Mouse (Mus musculus) spleen, postnatal 36 days (tissue): ENCODE measurements around the gene Mlana.

Source experiments
- DNase-seq, 2 experiments: peaks; one replicate each; pipeline ENCODE4 v3.0.0; 2022; ENCODE audit warnings: low spot score in 2 of 2, mixed read lengths in 1 of 2

Gene Mlana

DNA sequence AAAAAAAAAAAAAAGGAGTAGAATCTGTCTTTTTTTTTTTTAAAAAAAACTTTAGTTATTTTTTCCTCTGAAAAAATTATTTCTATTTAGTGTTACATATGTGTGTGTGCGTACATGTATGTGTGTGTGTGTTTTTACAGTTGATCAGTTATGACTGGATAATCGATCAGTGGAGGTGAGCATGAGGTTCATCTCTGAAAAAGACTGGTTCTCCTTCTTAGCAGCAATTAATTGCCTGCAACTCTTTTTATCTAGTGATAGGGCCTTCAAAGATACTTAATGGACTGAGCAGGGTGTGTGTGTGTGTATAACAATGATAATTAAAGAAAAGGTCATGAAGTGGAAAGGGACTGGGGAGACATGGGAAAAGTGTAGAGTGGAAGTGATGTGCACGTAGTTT is 53.4 kb downstream of the Mlana start:
- no peak for DNase-seq

DNA sequence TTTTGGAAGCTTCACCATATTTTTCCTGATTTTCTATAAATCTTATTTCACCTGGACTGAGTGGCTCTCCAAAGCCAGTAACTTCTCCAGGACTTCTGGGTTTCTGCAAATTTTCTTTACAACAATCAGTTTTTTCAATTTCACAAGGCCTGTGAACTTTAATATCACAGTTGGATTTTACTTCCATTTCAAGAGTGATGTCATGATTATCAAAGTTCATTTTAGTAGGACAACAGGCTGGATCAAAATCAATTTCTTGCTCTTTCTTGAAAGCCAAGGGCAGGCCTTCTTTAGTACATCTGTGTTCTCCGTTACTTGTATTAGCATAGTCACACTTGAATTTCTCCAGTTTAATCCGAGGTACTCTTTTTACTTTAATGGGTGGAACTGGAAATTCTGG is 56.3 kb downstream of the Mlana start:
- no peak for DNase-seq
